Mouse (Mus musculus): ENCODE data around the gene Rbm44.

Rbm44 gene

DNA sequence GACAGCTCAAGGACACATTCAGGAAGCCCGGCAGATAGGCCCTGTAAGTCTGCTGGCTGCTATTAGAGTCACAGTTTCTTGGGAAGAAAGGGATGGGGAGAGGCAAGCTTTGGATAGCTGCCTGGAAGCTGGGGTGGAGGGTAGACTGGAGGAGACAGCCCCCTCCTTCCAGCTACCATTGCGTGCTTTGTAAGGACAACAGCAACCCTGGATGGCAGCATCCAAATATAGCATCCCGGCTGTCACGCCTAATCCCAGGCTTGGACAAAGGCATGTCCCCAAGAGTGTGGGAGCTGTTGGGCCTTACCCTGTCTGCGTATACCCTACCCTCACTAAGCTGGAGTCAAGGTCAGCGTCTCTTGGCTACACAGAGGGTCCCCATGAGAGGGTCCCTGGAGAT, 64.5 kb downstream of the Rbm44 start:
- DNase-seq (ENCODE audit: low read depth, low spot score) = no peak

DNA sequence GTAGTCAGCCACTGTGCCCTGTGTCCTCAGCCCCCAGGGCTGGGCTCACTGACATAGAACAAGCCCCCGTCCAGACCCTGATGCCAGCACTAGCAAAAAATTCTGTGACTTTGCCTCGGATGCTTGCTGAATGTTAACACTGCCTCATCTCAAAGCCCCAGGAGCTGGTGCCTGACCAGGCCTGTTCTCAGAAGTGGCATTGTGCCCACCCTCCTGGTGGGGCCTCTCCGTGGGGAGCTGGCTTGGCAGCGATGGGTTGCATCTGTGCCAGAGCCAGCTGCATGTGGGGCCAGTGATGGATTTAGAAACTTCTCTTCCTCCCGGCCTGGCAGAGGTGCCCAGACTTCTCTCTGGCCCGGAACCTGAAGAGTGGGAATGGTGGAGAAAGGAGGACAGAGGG, 64.9 kb downstream of the Rbm44 start:
- DNase-seq (ENCODE audit: low read depth, low spot score) = no peak

DNA sequence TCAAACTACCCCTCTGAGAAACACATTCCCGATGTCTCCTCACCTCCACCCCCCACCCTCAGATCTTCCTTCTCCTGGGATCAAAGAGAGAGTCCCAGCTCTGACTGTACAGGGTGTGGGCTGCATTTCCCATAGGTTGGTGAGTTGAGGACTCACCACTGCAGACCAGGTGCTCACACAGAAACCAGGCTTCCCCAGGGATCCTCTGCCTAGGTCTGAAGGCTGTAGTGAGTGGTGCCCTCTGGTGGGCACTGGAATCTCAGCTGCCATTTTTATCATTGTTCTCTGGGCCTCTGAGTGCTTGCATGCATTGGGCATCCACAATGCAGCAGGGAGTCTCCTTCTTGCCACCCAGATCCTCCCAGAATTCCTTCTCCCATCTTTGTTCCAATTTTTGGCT, 66.2 kb downstream of the Rbm44 start:
- DNase-seq (ENCODE audit: low read depth, low spot score) = peak; percentile 36

DNA sequence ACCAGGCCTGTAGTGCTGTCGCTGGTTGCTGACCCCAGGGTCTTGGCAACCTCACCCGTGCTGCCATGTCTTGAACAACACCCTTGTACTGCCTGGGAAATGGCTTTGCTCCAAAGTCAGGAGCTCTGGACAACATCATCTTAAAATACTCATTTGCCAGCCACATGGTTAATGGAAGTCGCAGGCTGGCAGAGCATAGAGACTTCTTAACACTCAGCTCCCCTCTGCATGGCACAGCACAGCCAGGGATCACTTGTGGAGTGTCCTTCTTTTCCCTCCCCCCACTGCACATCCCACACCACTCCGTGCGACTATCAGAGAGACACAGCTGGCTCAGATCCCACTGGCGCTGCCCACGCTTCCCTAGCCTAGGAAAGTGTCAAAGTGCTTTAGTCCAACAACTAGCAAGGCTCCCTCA, 66.7 kb downstream of the Rbm44 start:
- DNase-seq (ENCODE audit: low read depth, low spot score) = no peak

DNA sequence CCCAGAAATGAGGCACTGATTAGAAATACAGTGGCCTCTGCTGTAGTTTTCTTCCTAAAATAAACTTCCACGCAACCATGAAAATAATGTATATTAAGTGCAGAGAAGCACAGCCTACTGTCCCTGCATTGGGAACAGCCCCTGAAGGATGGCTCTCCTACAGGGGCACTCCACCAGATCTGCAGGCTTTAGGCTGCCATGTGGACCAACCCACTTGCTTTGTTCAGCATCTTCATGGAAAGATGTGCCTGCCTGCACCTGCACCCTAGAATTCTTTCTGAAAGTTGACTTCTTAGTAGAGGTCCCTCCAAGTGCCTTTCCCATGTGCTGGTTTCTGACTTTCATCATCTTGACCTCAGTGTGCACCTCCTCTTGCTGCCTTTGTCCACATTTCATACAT, 70.4 kb downstream of the Rbm44 start:
- DNase-seq (ENCODE audit: low read depth, low spot score) = no peak

DNA sequence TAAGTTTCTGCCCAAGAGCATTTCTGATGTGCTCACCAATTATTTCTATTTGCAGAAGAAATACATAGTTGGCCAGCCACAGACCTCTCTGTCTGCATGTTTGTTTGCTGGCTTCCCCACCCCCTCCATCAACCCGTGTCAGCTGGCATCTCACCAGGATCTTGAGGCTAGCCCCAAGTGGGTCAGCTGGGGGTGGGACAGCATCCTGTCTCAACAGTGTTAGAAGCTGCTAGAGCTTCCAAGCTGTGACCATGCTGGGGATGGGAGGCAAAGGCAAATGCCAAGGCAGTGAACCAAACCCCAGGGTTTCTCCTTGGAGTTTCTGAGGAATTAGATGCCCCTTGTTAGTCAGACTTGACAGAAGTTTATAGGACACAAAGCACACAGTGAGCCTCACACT, 71.1 kb downstream of the Rbm44 start:
- no peak for DNase-seq (ENCODE audit: low read depth, low spot score)

DNA sequence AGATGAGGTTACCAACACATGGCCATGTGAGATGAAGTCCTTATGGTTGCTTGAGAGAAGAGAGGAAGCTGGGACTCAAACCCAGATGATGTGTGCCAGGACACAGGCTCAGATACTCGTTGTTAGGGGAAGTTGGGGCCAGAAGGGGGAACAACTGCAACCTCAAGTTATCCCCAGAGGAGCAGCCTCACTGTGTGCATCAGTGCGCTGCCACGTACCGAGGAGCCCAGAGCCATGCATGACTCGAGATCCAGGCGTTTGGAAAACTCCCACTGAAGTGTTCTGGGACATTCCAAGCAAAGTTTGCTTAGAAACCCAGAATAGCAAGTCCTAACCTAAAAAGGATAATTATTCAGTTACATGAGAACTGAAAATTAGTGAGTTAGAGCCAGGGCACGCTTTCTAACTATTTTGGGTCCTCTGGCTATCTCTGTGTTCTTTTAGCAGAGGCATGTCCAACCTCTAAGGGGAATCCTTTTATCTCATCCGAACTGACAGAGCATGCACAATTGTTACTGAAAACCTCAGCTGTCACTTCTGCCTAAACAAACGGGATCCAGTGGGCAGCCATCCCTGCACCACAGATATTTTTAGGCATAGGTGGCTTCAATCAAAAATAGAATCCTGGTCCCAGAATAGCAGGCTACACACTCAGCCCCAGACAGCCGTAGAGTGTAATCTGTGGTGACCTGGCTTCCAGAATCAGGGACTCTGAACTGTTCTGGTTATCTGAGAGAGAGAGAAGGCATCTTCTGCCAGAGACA, 71.8 kb downstream of the Rbm44 start:
- no peak for DNase-seq (ENCODE audit: low read depth, low spot score)

DNA sequence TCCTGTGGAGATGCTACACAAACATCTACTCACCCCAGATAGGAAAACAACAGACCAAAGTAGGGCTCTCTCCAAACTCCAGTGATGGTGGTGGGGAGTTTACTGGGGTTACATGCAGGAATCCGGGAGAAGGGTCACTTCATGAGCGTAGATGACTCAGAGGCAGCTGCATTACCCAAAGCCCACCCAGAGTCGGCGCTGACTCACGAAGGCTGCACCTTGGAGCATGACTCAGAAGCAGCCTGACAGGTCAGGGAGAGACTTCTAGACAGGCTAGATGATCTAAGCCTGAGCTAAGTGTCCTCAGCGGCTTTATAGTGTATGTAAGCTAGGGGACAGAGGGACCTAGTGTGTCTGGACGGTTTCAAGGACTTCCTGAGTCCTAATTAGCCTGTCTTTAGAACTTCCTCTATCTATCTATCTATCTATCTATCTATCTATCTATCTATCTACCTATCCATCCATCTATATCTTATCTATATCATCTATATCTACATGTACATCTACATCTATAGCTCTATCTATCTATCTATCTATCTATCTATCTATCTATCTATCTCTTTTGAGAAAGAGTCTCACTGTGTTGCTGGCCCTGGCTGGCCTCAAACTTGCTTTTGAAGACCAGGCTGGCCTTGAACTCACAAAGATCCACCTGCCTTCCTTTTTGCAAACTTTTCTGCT, 74.9 kb downstream of the Rbm44 start:
- no peak for DNase-seq (ENCODE audit: low read depth, low spot score)

DNA sequence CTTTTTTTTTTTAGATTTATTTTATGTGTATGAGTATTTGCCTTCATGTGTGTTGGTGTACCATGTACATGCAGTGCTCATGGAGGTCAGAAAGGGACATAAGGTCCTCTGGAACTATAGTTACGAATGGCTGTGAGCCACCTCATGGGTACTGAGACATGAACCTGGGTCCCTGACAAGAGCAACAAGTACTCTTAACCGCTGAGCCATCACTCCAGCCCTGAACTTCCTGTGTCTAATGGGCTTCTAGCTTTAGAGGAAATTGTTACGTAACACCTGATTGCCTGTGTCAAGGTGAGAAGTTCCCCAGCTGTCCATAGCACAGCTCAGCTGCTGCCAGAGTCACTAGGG, 75.4 kb downstream of the Rbm44 start:
- no peak for DNase-seq (ENCODE audit: low read depth, low spot score)

All from retina, postnatal 7 days (tissue).